Comparison of ENCODE assay signal across 9 mouse cellular contexts in the genomic region with DNA sequence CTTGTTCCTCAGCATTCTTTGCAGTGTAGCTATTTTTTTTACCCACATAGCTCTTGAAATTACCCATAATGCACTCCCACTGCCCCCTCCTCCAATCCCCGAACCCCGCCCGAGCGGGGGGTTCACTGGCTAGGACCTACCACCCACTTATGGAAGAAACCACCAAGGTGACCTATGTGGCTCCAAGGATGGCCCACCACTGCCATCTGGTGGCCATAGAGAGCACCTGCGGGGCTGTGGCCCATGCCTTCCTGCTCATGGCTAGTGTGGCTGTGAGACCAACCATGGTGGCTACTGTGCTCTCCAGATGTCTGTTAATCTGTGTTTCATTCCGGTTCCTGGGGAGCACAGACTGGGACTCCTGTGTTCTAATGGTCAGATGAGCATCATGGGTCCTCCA. TPM values are rescaled to one million over a fixed set of nuclear protein-coding genes. Genes with fewer than 3 reads are reported as not detected.
DNase-seq lines count a peak whose midpoint lies in the region; ATAC-seq lines count a peak whose summit lies in the region.
"Had no signal": no experiment of that assay in that cellular context is flagged by ENCODE, and none has a peak within 500 bp of the region (broad histone marks: within the 10 kb centered on the region; RNA-seq: fewer than 3 reads in every experiment).

No protein-coding gene starts in this region.

- peak; percentile 13 for DNase-seq in heart, adult 8-10 months (ENCODE audit: low spot score)
- peak; percentile 81 for DNase-seq in NIH3T3 (ENCODE audit: low read depth)
- peak; percentile 57 to 70 for DNase-seq in heart, postnatal 14 days
- DNase-seq in layer of hippocampus, adult 11-12 months (ENCODE audit: low spot score) = peak; percentile 41
- DNase-seq in lung, postnatal 14 days = peak; percentile 67
- DNase-seq in spleen, adult 12 weeks (ENCODE audit: low spot score) = peak; percentile 34

- H3K9ac ChIP-seq in heart, embryonic 11.5 days (ENCODE audit: low read depth, low read length) = no peak overlapping the region

- no peak overlapping the region for H3K4me2 ChIP-seq in heart, embryonic 11.5 days

- H3K27me3 ChIP-seq in heart, embryonic 11.5 days (ENCODE audit: control insufficient read depth, insufficient read depth, low read length) = peaks cover 1% of the 10 kb centered on the region; the same call in 1 of the 2 replicates

- H3K4me3 ChIP-seq in heart, embryonic 11.5 days (ENCODE audit: low read depth, low read length) = no peak overlapping the region
- H3K4me3 ChIP-seq: myocyte had no signal

- no peaks in the 10 kb centered on the region for H3K36me3 ChIP-seq in heart, embryonic 11.5 days (ENCODE audit: control insufficient read depth, insufficient read depth, low read length)

- H3K27ac ChIP-seq in heart, embryonic 11.5 days (ENCODE audit: low read depth, low read length) = no peak overlapping the region

- no peaks in the 10 kb centered on the region for H3K9me3 ChIP-seq in heart, embryonic 11.5 days (replicated peaks; ENCODE audit: control insufficient read depth, low read length)

- intact Hi-C loops in heart, postnatal 14 days (cut with DNase I) = loop anchor here (2.0 kb wide), 1 partner anchor 25 kb away; no protein-coding TSS in a partner anchor

- no peak for ATAC-seq in heart, embryonic 11.5 days (replicated peaks; ENCODE audit: insufficient number of reproducible peaks, low FRiP score, low TSS enrichment)
- peak; percentile 92 for ATAC-seq in common myeloid progenitor, adult 5-6 weeks (replicated peaks; ENCODE audit: low read depth, poor library complexity, severe bottlenecking)

- H3K4me1 ChIP-seq in heart, embryonic 11.5 days (ENCODE audit: control insufficient read depth, insufficient read depth, low read length) = no peaks in the 10 kb centered on the region

- WGBS in heart, embryonic 11.5 days (ENCODE audit: insufficient replicate concordance) = 13% methylated on average over 6 of the region's 6 CpGs

RNA-seq across cellular contexts. Expression of gene Tas1r2, which starts 16.5 kb away (rescaled TPM):
- not detected for total RNA-seq in heart, adult 8-10 months (2022)
- polyA plus RNA-seq in heart, embryonic 11.5 days (2014; fragmentation: Nextera tagmentation; extraction: Ambion mirVana) = not detected in 2 replicates
- total RNA-seq in common myeloid progenitor, adult 5-6 weeks (2017) = not detected in 2 replicates
- not detected for total RNA-seq in heart, postnatal 14 days (2021)

RNA-seq across cellular contexts. Expression of gene Aldh4a1, which starts 47.2 kb away (rescaled TPM):
- total RNA-seq in heart, adult 8-10 months (2022) = 100 to 1,000 TPM in 2 of 4 experiments, 10 to 100 TPM in 2; 96.8 to 104 (median 101) TPM
- polyA plus RNA-seq in heart, embryonic 11.5 days (2014; fragmentation: Nextera tagmentation; extraction: Ambion mirVana) = 11.8 and 16.7 TPM in 2 replicates
- total RNA-seq in common myeloid progenitor, adult 5-6 weeks (2017) = 9.1 and 11.2 TPM in 2 replicates
- total RNA-seq in heart, postnatal 14 days (2021) = 10 to 100 TPM; 28.4 to 31.5 TPM

Comparison
In these comparisons a context has a peak if more than half of its experiments do, and no peak if none do; other contexts are left out.
1. DNase-seq: peak in every context shown above with its lines; median percentile 81 in NIH3T3; 67 in lung, postnatal 14 days; 64 in heart, postnatal 14 days; 41 in layer of hippocampus, adult 11-12 months; 34 in spleen, adult 12 weeks; 13 in heart, adult 8-10 months.